Mouse (Mus musculus): ENCODE measurements around the gene Ppp1r10. TPM values are rescaled to one million over a fixed set of nuclear protein-coding genes. Genes with fewer than 3 reads are reported as not detected.
A peak's percentile ranks its signal among the peaks of the same experiment; 100 is the strongest.
"Not testable (repeated sequence)": the region's sequence is repeated elsewhere in the genome, so short reads cannot be mapped to it uniquely, and the experiment has no call there.

The Ppp1r10 gene
- polyA plus RNA-seq, 2 experiments from 2014 or later = 42.0 to 57.4 TPM

- ATAC-seq = no peak
Measured at GRCm38 (mm10) chr17:35932608-35933007, 16.4 kb downstream of the Ppp1r10 start.

- not testable (repeated sequence) for ATAC-seq
Measured at GRCm38 (mm10) chr17:35935763-35936162, 19.5 kb downstream of the Ppp1r10 start.

GRCm38 (mm10) chr17:35937700-35938348 is 21.6 kb downstream of the Ppp1r10 start:
- peak; percentile 59 for ATAC-seq

GRCm38 (mm10) chr17:35939108-35939507 is 22.9 kb downstream of the Ppp1r10 start:
- no peak for ATAC-seq

- no peak for ATAC-seq
Measured at GRCm38 (mm10) chr17:35939941-35940340, 23.7 kb downstream of the Ppp1r10 start.

- not testable (repeated sequence) for ATAC-seq
Measured at GRCm38 (mm10) chr17:35950946-35951345, 34.7 kb downstream of the Ppp1r10 start.

GRCm38 (mm10) chr17:35952559-35952958 is 36.3 kb downstream of the Ppp1r10 start:
- ATAC-seq = not testable (repeated sequence)

- no peak for ATAC-seq
Measured at GRCm38 (mm10) chr17:35954665-35955064, 38.4 kb downstream of the Ppp1r10 start.

- ATAC-seq = no peak
Measured at GRCm38 (mm10) chr17:35958533-35959223, 42.4 kb downstream of the Ppp1r10 start.

- no peak for ATAC-seq
Measured at GRCm38 (mm10) chr17:35963279-35963678, 47.0 kb downstream of the Ppp1r10 start.

GRCm38 (mm10) chr17:35967621-35968020 is 51.4 kb downstream of the Ppp1r10 start:
- no peak for ATAC-seq

- peak; percentile 92 for ATAC-seq
Measured at GRCm38 (mm10) chr17:35969418-35970389, 53.5 kb downstream of the Ppp1r10 start, which contains the start of gene Abcf1. Gene Abcf1 (minus strand): TSS chr17:35969761.

GRCm38 (mm10) chr17:35972131-35972530 is 55.9 kb downstream of the Ppp1r10 start:
- no peak for ATAC-seq

GRCm38 (mm10) chr17:35978811-35979400 is 62.7 kb downstream of the Ppp1r10 start:
- ATAC-seq = peak; percentile 10

- ATAC-seq = peak; percentile 71
Measured at GRCm38 (mm10) chr17:35979401-35980362, 63.4 kb downstream of the Ppp1r10 start, which contains the start of the genes Gnl1 and Prr3. Gene Gnl1 (plus strand): TSS chr17:35979851. Gene Prr3 (minus strand): TSS chr17:35980236.

GRCm38 (mm10) chr17:35980363-35980754 is 64.1 kb downstream of the Ppp1r10 start:
- ATAC-seq = no peak

GRCm38 (mm10) chr17:35981776-35982175 is 65.5 kb downstream of the Ppp1r10 start:
- no peak for ATAC-seq

All from activated CD4-positive, CD25-positive, alpha-beta regulatory T cell, adult 4 months (primary cell).